Mouse (Mus musculus): ENCODE measurements around the gene Dab1.

The Dab1 gene

GRCm38 (mm10) chr4:103974536-103974935, 355.4 kb downstream of the Dab1 start:
- no peak for DNase-seq (ENCODE audit: low read depth, low spot score)

- DNase-seq (ENCODE audit: low read depth, low spot score): no peak
Observed at GRCm38 (mm10) chr4:103974946-103975345, 355.8 kb downstream of the Dab1 start.

- no peak for DNase-seq (ENCODE audit: low read depth, low spot score)
Observed at GRCm38 (mm10) chr4:103993884-103994283, 374.7 kb downstream of the Dab1 start.

GRCm38 (mm10) chr4:103994406-103994805, 375.2 kb downstream of the Dab1 start:
- no peak for DNase-seq (ENCODE audit: low read depth, low spot score)

- no peak for DNase-seq (ENCODE audit: low read depth, low spot score)
Observed at GRCm38 (mm10) chr4:104008406-104008805, 389.2 kb downstream of the Dab1 start.

GRCm38 (mm10) chr4:104011683-104012082, 392.5 kb downstream of the Dab1 start:
- no peak for DNase-seq (ENCODE audit: low read depth, low spot score)

- DNase-seq (ENCODE audit: low read depth, low spot score): no peak
Observed at GRCm38 (mm10) chr4:104012150-104012549, 393.0 kb downstream of the Dab1 start.

- DNase-seq (ENCODE audit: low read depth, low spot score): no peak
Observed at GRCm38 (mm10) chr4:104025117-104025694, 406.0 kb downstream of the Dab1 start.

GRCm38 (mm10) chr4:104026834-104027233, 407.7 kb downstream of the Dab1 start:
- DNase-seq (ENCODE audit: low read depth, low spot score): no peak

- DNase-seq (ENCODE audit: low read depth, low spot score): no peak
Observed at GRCm38 (mm10) chr4:104027239-104027638, 408.1 kb downstream of the Dab1 start.

GRCm38 (mm10) chr4:104036091-104036490, 416.9 kb downstream of the Dab1 start:
- no peak for DNase-seq (ENCODE audit: low read depth, low spot score)

GRCm38 (mm10) chr4:104039588-104039987, 420.4 kb downstream of the Dab1 start:
- no peak for DNase-seq (ENCODE audit: low read depth, low spot score)

GRCm38 (mm10) chr4:104043441-104043840, 424.3 kb downstream of the Dab1 start:
- DNase-seq (ENCODE audit: low read depth, low spot score): no peak

- DNase-seq (ENCODE audit: low read depth, low spot score): no peak
Observed at GRCm38 (mm10) chr4:104044634-104045033, 425.5 kb downstream of the Dab1 start.

GRCm38 (mm10) chr4:104047966-104048804, 429.0 kb downstream of the Dab1 start:
- no peak for DNase-seq (ENCODE audit: low read depth, low spot score)

GRCm38 (mm10) chr4:104057116-104057515, 438.0 kb downstream of the Dab1 start:
- DNase-seq (ENCODE audit: low read depth, low spot score): no peak

- DNase-seq (ENCODE audit: low read depth, low spot score): no peak
Observed at GRCm38 (mm10) chr4:104059569-104059968, 440.4 kb downstream of the Dab1 start.

GRCm38 (mm10) chr4:104062356-104062755, 443.2 kb downstream of the Dab1 start:
- DNase-seq (ENCODE audit: low read depth, low spot score): no peak

GRCm38 (mm10) chr4:104066901-104067300, 447.7 kb downstream of the Dab1 start:
- no peak for DNase-seq (ENCODE audit: low read depth, low spot score)

- DNase-seq (ENCODE audit: low read depth, low spot score): no peak
Observed at GRCm38 (mm10) chr4:104067748-104068147, 448.6 kb downstream of the Dab1 start.

- no peak for DNase-seq (ENCODE audit: low read depth, low spot score)
Observed at GRCm38 (mm10) chr4:104071296-104071695, 452.1 kb downstream of the Dab1 start.

- DNase-seq (ENCODE audit: low read depth, low spot score): no peak
Observed at GRCm38 (mm10) chr4:104073920-104074459, 454.8 kb downstream of the Dab1 start.

- DNase-seq (ENCODE audit: low read depth, low spot score): no peak
Observed at GRCm38 (mm10) chr4:104077771-104078170, 458.6 kb downstream of the Dab1 start.
